Mouse (Mus musculus) ES-E14 (cell line): ENCODE measurements around the gene Efhc1.

ENCODE experiments used
- CHD2 ChIP-seq: IDR thresholded peaks from 2 replicates; pipeline ENCODE4 v1.6.1; 2014; ENCODE audit warnings: mild to moderate bottlenecking, low read depth, low read length, inconsistent platforms
- HCFC1 ChIP-seq: IDR thresholded peaks from 2 replicates; pipeline ENCODE4 v1.6.1; 2012; ENCODE audit warnings: low read length, inconsistent platforms, borderline replicate concordance; ENCODE audit not compliant: insufficient read depth
- MAFK ChIP-seq: IDR thresholded peaks from 2 replicates; pipeline ENCODE4 v1.6.1; 2014; ENCODE audit warnings: mild to moderate bottlenecking, low read depth, low read length, inconsistent platforms; ENCODE audit not compliant: insufficient read depth
- ZC3H11A ChIP-seq: IDR thresholded peaks from 2 replicates; pipeline ENCODE4 v1.6.1; 2012; ENCODE audit warnings: low read depth, mild to moderate bottlenecking, inconsistent platforms, low read length, borderline replicate concordance
- ZNF384 ChIP-seq: IDR thresholded peaks from 2 replicates; pipeline ENCODE4 v1.6.1; 2012; ENCODE audit warnings: low read depth, low read length, inconsistent platforms

- no peak for TF ChIP-seq ZC3H11A
- TF ChIP-seq HCFC1 = no peak
- TF ChIP-seq MAFK = no peak
- no peak for TF ChIP-seq ZNF384
- TF ChIP-seq CHD2 = no peak
These were observed 63.0 kb downstream of the Efhc1 start for GRCm38 (mm10) chr1:21014463-21014862.
